Mouse (Mus musculus): ENCODE results near the gene Gnat1. TPM values are rescaled to one million over a fixed set of nuclear protein-coding genes. Genes with fewer than 3 reads are reported as not detected.

Gnat1 gene
- total RNA-seq, 1 experiment = 1.2 TPM

GRCm38 (mm10) chr9:107676302-107676701 lies 3.2 kb downstream of the Gnat1 start:
- no peak overlapping the region for H3K27ac ChIP-seq (ENCODE audit: insufficient read depth, low read depth, low read length, poor library complexity, severe bottlenecking)
- TF ChIP-seq HCFC1 (IDR thresholded peaks at IDR 0.05; ENCODE audit: borderline replicate concordance, insufficient read depth, low read length) = no peak
- TF ChIP-seq MAFK (IDR thresholded peaks at IDR 0.05; ENCODE audit: insufficient read depth, low read depth, low read length) = no peak
- no peak for TF ChIP-seq CHD2 (IDR thresholded peaks at IDR 0.05; ENCODE audit: low read depth, low read length)
- no peak for TF ChIP-seq ZC3H11A (IDR thresholded peaks at IDR 0.05; ENCODE audit: borderline replicate concordance, low read depth, low read length)
- no peak for DNase-seq (ENCODE audit: low read depth, low spot score)

GRCm38 (mm10) chr9:107675671-107676301 lies 3.7 kb downstream of the Gnat1 start:
- Histone ChIP-seq H3K4me1 (ENCODE audit: control insufficient read depth in 2 of 2, insufficient read depth in 2 of 2, low read length in 2 of 2, poor library complexity in 1 of 2) (peaks cover 0 to 11% of the 10 kb centered on the region in 2 experiments; a peak in 1 of 4 replicates), H3K4me3 (ENCODE audit: insufficient read depth in 1 of 2, low read depth in 1 of 2, low read length in 2 of 2, poor library complexity in 1 of 2, severe bottlenecking in 1 of 2) (peak overlapping the region; percentile 51 to 60), H3K36me3 (ENCODE audit: control insufficient read depth, insufficient read depth, low read length, poor library complexity, severe bottlenecking) (no peaks in the 10 kb centered on the region), H3K9ac (ENCODE audit: insufficient read depth, low read depth, low read length, poor library complexity, severe bottlenecking) (peak overlapping the region; percentile 34), H3K27ac (ENCODE audit: insufficient read depth, low read depth, low read length, poor library complexity, severe bottlenecking) (no peak overlapping the region), H3K9me3 (ENCODE audit: control insufficient read depth, insufficient read depth, low read depth, low read length) (no peaks in the 10 kb centered on the region)
- in situ Hi-C loops (cut with MboI; ENCODE audit: low sequenced_read_pairs in 2 of 2, unreplicated experiment in 2 of 2) = no loop called here
- peak; percentile 83 for TF ChIP-seq CHD2 (IDR thresholded peaks at IDR 0.05; ENCODE audit: low read depth, low read length)
- no peak for TF ChIP-seq HCFC1 (IDR thresholded peaks at IDR 0.05; ENCODE audit: borderline replicate concordance, insufficient read depth, low read length)
- TF ChIP-seq MAFK (IDR thresholded peaks at IDR 0.05; ENCODE audit: insufficient read depth, low read depth, low read length) = peak; percentile 38; the same call in 1 of the 2 replicates
- no peak for TF ChIP-seq ZNF384 (IDR thresholded peaks at IDR 0.05; ENCODE audit: low read depth, low read length)
- TF ChIP-seq ZC3H11A (IDR thresholded peaks at IDR 0.05; ENCODE audit: borderline replicate concordance, low read depth, low read length) = peak; percentile 37; the same call in 1 of the 2 replicates
- DNase-seq (ENCODE audit: low read depth, low spot score) = peak; percentile 67

More at GRCm38 (mm10) chr9:107676302-107676701, 3.2 kb downstream of the Gnat1 start:
- Histone ChIP-seq H3K9me3 (ENCODE audit: control insufficient read depth, insufficient read depth, low read depth, low read length) (no peaks in the 10 kb centered on the region), H3K9ac (ENCODE audit: insufficient read depth, low read depth, low read length, poor library complexity, severe bottlenecking) (peak overlapping the region; percentile 34; the same call in 1 of the 2 replicates), H3K4me1 (ENCODE audit: control insufficient read depth in 2 of 2, insufficient read depth in 2 of 2, low read length in 2 of 2, poor library complexity in 1 of 2) (peaks cover 0 to 11% of the 10 kb centered on the region in 2 experiments; a peak in 1 of 4 replicates), H3K4me3 (ENCODE audit: insufficient read depth in 1 of 2, low read depth in 1 of 2, low read length in 2 of 2, poor library complexity in 1 of 2, severe bottlenecking in 1 of 2) (peak overlapping the region; percentile 51 to 60; a peak in 3 of 4 replicates), H3K36me3 (ENCODE audit: control insufficient read depth, insufficient read depth, low read length, poor library complexity, severe bottlenecking) (no peaks in the 10 kb centered on the region)
- in situ Hi-C loops (cut with MboI; ENCODE audit: low sequenced_read_pairs in 2 of 2, unreplicated experiment in 2 of 2) = no loop called here

GRCm38 (mm10) chr9:107674609-107675429 lies 4.7 kb downstream of the Gnat1 start:
- H3K27ac ChIP-seq (ENCODE audit: insufficient read depth, low read depth, low read length, poor library complexity, severe bottlenecking) = no peak overlapping the region
- H3K36me3 ChIP-seq (ENCODE audit: control insufficient read depth, insufficient read depth, low read length, poor library complexity, severe bottlenecking) = no peaks in the 10 kb centered on the region
- no peak for TF ChIP-seq ZNF384 (IDR thresholded peaks at IDR 0.05; ENCODE audit: low read depth, low read length)
- TF ChIP-seq MAFK (IDR thresholded peaks at IDR 0.05; ENCODE audit: insufficient read depth, low read depth, low read length) = no peak
- TF ChIP-seq ZC3H11A (IDR thresholded peaks at IDR 0.05; ENCODE audit: borderline replicate concordance, low read depth, low read length) = no peak
- TF ChIP-seq CHD2 (IDR thresholded peaks at IDR 0.05; ENCODE audit: low read depth, low read length) = no peak
- TF ChIP-seq HCFC1 (IDR thresholded peaks at IDR 0.05; ENCODE audit: borderline replicate concordance, insufficient read depth, low read length) = no peak
- no peak for DNase-seq (ENCODE audit: low read depth, low spot score)
- peaks cover 0 to 11% of the 10 kb centered on the region in 2 experiments; a peak in 1 of 4 replicates for H3K4me1 ChIP-seq (ENCODE audit: control insufficient read depth in 2 of 2, insufficient read depth in 2 of 2, low read length in 2 of 2, poor library complexity in 1 of 2)
- in situ Hi-C loops (cut with MboI; ENCODE audit: low sequenced_read_pairs in 2 of 2, unreplicated experiment in 2 of 2) = no loop called here
- H3K9me3 ChIP-seq (ENCODE audit: control insufficient read depth, insufficient read depth, low read depth, low read length) = no peaks in the 10 kb centered on the region
- H3K4me3 ChIP-seq (ENCODE audit: insufficient read depth in 1 of 2, low read depth in 1 of 2, low read length in 2 of 2, poor library complexity in 1 of 2, severe bottlenecking in 1 of 2) = 0 out of 4 replicates have a peak overlapping the region, but pooled peaks of 1 of the 2 experiments have one; percentile 60
- H3K9ac ChIP-seq (ENCODE audit: insufficient read depth, low read depth, low read length, poor library complexity, severe bottlenecking) = no peak overlapping the region; the same call in 1 of the 2 replicates

- in situ Hi-C loops (cut with MboI; ENCODE audit: low sequenced_read_pairs in 2 of 2, unreplicated experiment in 2 of 2) = no loop called here
- no peak for TF ChIP-seq MAFK (IDR thresholded peaks at IDR 0.05; ENCODE audit: insufficient read depth, low read depth, low read length)
- no peak for TF ChIP-seq CHD2 (IDR thresholded peaks at IDR 0.05; ENCODE audit: low read depth, low read length)
- no peak for TF ChIP-seq HCFC1 (IDR thresholded peaks at IDR 0.05; ENCODE audit: borderline replicate concordance, insufficient read depth, low read length)
- no peak for TF ChIP-seq ZNF384 (IDR thresholded peaks at IDR 0.05; ENCODE audit: low read depth, low read length)
- TF ChIP-seq ZC3H11A (IDR thresholded peaks at IDR 0.05; ENCODE audit: borderline replicate concordance, low read depth, low read length) = no peak
- no peaks in the 10 kb centered on the region for H3K36me3 ChIP-seq (ENCODE audit: control insufficient read depth, insufficient read depth, low read length, poor library complexity, severe bottlenecking)
- H3K4me1 ChIP-seq (ENCODE audit: control insufficient read depth in 2 of 2, insufficient read depth in 2 of 2, low read length in 2 of 2, poor library complexity in 1 of 2) = peaks cover 0 to 9% of the 10 kb centered on the region in 2 experiments; a peak in 1 of 4 replicates
- H3K9ac ChIP-seq (ENCODE audit: insufficient read depth, low read depth, low read length, poor library complexity, severe bottlenecking) = no peak overlapping the region
- no peaks in the 10 kb centered on the region for H3K9me3 ChIP-seq (ENCODE audit: control insufficient read depth, insufficient read depth, low read depth, low read length)
- H3K27ac ChIP-seq (ENCODE audit: insufficient read depth, low read depth, low read length, poor library complexity, severe bottlenecking) = no peak overlapping the region
- H3K4me3 ChIP-seq (ENCODE audit: insufficient read depth in 1 of 2, low read depth in 1 of 2, low read length in 2 of 2, poor library complexity in 1 of 2, severe bottlenecking in 1 of 2) = no peak overlapping the region
- no peak for DNase-seq (ENCODE audit: low read depth, low spot score)
These were observed 9.3 kb downstream of the Gnat1 start for GRCm38 (mm10) chr9:107670259-107670658.

Measured in ES-E14 (cell line).